Mouse (Mus musculus) stomach, postnatal 0 days (tissue): ENCODE data around the gene Olfr689.

ENCODE experiments used
- CTCF ChIP-seq: IDR thresholded peaks from 2 replicates; pipeline ENCODE4 v1.5.1; 2016; ENCODE audit warnings: antibody characterized with exemption, low read depth, mild to moderate bottlenecking, moderate library complexity
- EP300 ChIP-seq: optimal IDR thresholded peaks from 2 replicates; pipeline ENCODE3; 2016; ENCODE audit warnings: antibody characterized with exemption

DNA sequence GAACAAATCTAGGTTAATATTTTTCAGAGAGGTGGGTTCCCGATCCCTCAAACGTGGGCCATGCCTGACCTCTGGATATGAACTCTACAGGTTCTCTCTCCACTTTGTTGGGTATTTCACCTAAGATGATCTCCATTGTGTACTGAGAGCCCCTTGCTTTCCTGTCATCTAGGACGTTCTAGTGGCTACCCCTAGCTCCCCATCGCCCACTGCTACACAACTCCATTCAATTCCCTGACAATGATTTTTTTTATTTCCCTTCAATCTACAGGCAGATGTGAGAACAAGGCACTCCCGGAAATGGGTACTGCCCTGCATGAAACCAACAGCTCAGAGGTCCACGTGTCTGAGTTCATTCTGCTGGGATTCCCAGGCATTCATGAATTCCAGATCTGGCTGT, 23.2 kb upstream of the Olfr689 start, which contains the start of gene Olfr688:
- no peak for TF ChIP-seq CTCF
- TF ChIP-seq EP300 = no peak
